Mouse (Mus musculus) v-Abl transformed pro-B cells (cell line): ENCODE results near the gene Dph3.

Experiments
- in situ Hi-C, 2 experiments: fragments of 400-800 bp; cut with MboI; formaldehyde crosslinking; loops; one replicate each; pipeline ENCODE4 v1.15.1; 2025; ENCODE audit not compliant: unreplicated experiment in 2 of 2

Dph3 gene

GRCm38 (mm10) chr14:32085486-32086201, at the start of gene Dph3:
TSS of gene Dph3 (minus strand) at chr14:32085729.
- in situ Hi-C loops: loop anchor here (5.0 to 25.0 kb wide), 6 partner anchors 67 to 873 kb away; partner anchors contain the start of genes Capn7 (in 1 of the 2), Ncoa4 (in 1 of the 2), Nisch (in 1 of the 2) and Sema3g (in 1 of the 2)

DNA sequence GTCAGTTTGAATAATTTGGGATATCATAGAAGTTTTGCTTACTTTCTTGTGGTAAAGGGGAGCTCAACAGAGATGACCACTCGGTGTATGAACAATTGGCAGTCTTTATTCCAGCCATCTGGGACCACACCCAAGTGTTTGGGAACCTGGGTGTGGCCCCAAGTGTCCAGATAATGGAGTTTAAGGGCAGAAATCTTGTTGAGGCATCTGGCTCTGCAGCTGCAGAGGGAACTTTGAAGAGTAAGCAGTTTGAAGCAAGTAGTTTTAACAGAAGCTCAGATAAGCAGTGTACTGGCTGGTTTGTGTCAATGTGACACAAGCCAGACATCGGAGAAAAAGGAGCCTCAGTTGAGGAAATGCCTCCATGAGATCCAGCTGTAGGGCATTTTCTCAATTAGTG, 48.8 kb upstream of the Dph3 start:
- in situ Hi-C loops: no loop called here

GRCm38 (mm10) chr14:32131836-32132235, 46.3 kb upstream of the Dph3 start:
- in situ Hi-C loops: no loop called here

- in situ Hi-C loops: loop anchor here in 1 of 2 experiments (10.0 kb wide), 1 partner anchor 66 kb away; no protein-coding TSS in a partner anchor
Observed at GRCm38 (mm10) chr14:32128409-32128808, 42.9 kb upstream of the Dph3 start.

GRCm38 (mm10) chr14:32125256-32125655, 39.7 kb upstream of the Dph3 start:
- in situ Hi-C loops: loop anchor here in 1 of 2 experiments (10.0 kb wide), 1 partner anchor 70 kb away; no protein-coding TSS in a partner anchor

GRCm38 (mm10) chr14:32124261-32124660, 38.7 kb upstream of the Dph3 start:
- in situ Hi-C loops: loop anchor here in 1 of 2 experiments (10.0 to 25.0 kb wide), 2 partner anchors 71 to 363 kb away; no protein-coding TSS in a partner anchor

DNA sequence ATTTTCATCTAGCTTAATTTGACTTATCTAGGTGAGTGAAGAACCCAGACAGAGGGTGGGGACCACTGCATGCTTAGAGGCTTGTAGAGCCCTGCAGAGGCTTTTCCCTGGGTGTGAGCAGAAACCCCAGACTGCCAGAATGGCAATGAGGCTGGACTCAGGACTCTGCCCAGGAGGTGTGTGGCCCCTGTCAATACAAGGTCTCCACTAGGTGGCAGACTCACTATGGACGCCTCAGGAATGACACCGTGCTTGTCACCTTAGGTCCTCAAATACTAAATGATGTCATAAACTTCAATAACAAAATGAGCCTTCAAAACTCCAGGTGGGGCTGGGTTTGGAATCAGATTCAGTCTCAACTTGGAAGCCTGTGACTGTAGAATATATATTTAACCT, 36.4 kb upstream of the Dph3 start:
- in situ Hi-C loops: loop anchor here in 1 of 2 experiments (10.0 to 25.0 kb wide), 2 partner anchors 73 to 365 kb away; no protein-coding TSS in a partner anchor

- in situ Hi-C loops: loop anchor here in 1 of 2 experiments (10.0 to 25.0 kb wide), 2 partner anchors 74 to 366 kb away; no protein-coding TSS in a partner anchor
Observed at GRCm38 (mm10) chr14:32120940-32121919, 35.7 kb upstream of the Dph3 start.

- in situ Hi-C loops: loop anchor here in 1 of 2 experiments (25.0 kb wide), 1 partner anchor 375 kb away; no protein-coding TSS in a partner anchor
Observed at GRCm38 (mm10) chr14:32112124-32112523, 26.6 kb upstream of the Dph3 start.

DNA sequence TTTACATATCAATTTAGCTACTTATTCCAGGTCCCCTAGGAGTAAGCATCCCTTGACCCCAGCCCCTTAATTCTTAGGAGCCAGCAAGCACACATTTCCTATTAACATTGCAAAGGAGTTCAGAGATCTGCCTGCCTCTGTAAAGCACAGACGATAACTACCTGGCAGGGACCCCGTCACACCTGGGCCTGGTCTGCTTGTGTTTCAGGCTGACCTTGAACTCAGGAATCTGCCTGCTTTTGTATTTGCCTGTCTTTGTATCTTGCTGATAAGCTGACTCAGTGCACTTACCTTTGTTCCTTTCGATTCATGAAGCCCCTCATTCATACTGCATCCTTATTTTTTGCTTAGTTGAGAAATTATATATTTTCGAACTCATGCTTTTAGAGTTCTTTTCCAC, 21.4 kb upstream of the Dph3 start:
- in situ Hi-C loops: loop anchor here in 1 of 2 experiments (25.0 kb wide), 1 partner anchor 380 kb away; no protein-coding TSS in a partner anchor

- in situ Hi-C loops: loop anchor here in 1 of 2 experiments (25.0 kb wide), 1 partner anchor 382 kb away; no protein-coding TSS in a partner anchor
Observed at GRCm38 (mm10) chr14:32105663-32106062, 20.1 kb upstream of the Dph3 start.

DNA sequence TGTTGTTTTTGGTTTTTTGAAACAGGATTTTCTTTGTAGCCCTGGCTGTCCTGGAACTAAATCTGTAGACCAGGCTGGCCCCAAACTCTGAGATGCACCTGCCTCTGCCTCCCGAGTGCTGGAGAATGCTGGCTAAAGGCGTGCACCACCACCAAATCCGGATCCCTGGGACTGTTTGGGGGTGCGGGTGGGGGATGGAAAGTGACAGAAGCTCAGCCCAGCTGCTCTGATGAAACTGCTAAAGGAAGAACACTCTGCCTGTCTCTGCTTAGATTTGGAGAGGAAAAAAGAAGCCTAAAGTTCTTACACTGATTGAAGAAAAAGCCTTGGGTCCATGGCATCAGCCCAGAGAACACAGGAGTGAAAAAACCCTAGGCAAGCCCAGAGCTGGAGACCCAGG, 18.0 kb upstream of the Dph3 start:
- in situ Hi-C loops: loop anchor here in 1 of 2 experiments (25.0 kb wide), 1 partner anchor 384 kb away; no protein-coding TSS in a partner anchor

GRCm38 (mm10) chr14:32098951-32099350, 13.4 kb upstream of the Dph3 start:
- in situ Hi-C loops: loop anchor here in 1 of 2 experiments (25.0 kb wide), 2 partner anchors 762 to 887 kb away; partner anchors contain the start of genes Capn7, Nisch, Sema3g and Tnnc1

DNA sequence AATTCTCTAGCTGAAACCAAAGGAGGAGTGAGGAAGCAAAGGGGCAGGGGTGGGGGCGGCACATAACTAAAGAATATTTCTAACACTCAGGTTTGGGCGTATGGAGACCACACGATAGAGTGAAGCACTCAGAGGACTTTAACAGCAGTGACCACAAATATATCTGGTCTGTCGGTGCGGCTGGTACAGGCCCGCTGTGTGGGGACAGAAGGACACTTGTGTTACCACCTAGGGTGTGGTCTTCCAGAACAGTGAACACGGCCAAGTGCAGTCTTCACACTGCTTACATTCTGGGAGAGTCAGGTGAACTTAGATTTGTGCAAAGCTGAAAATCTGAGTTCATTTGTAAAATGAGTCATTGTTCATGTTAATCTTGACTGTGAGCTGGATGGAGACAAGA, 12.2 kb upstream of the Dph3 start:
- in situ Hi-C loops: loop anchor here in 1 of 2 experiments (25.0 kb wide), 2 partner anchors 760 to 885 kb away; partner anchors contain the start of genes Capn7, Nisch, Sema3g and Tnnc1

GRCm38 (mm10) chr14:32096740-32097139, 11.2 kb upstream of the Dph3 start:
- in situ Hi-C loops: loop anchor here in 1 of 2 experiments (25.0 kb wide), 2 partner anchors 759 to 884 kb away; partner anchors contain the start of genes Capn7, Nisch, Sema3g and Tnnc1

GRCm38 (mm10) chr14:32095646-32096045, 10.1 kb upstream of the Dph3 start:
- in situ Hi-C loops: loop anchor here in 1 of 2 experiments (25.0 kb wide), 2 partner anchors 758 to 883 kb away; partner anchors contain the start of genes Capn7, Nisch, Sema3g and Tnnc1

GRCm38 (mm10) chr14:32093500-32094117, 8.1 kb upstream of the Dph3 start:
- in situ Hi-C loops: loop anchor here in 1 of 2 experiments (25.0 kb wide), 2 partner anchors 756 to 881 kb away; partner anchors contain the start of genes Capn7, Nisch, Sema3g and Tnnc1

DNA sequence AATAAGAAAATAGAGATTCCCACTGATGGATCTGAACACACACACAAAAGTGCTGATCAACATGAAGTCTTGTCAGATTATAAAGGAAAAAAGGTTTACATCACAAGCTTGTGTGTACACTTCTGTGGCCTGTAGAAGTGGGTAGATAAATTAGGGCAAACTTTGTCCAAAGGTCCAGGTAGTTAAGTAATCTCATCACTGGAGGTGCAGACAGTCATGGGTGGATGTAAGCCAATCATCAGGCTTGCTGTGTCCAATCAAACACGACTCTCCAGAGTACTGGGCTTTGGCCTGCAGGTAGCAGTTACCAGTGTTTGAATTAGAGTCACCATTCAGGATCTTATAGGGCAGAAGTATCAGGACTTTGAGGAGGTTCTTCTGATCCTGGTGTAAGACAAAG, 7.5 kb upstream of the Dph3 start:
- in situ Hi-C loops: loop anchor here in 1 of 2 experiments (25.0 kb wide), 2 partner anchors 756 to 881 kb away; partner anchors contain the start of genes Capn7, Nisch, Sema3g and Tnnc1

- in situ Hi-C loops: loop anchor here in 1 of 2 experiments (25.0 kb wide), 2 partner anchors 754 to 879 kb away; partner anchors contain the start of genes Capn7, Nisch, Sema3g and Tnnc1
Observed at GRCm38 (mm10) chr14:32091704-32092103, 6.2 kb upstream of the Dph3 start.
